In genomic region chr8:106607783-106608182, GRCm38 (mm10) we compare ENCODE assay signal across 2 mouse cellular contexts. TPM values are rescaled to one million over a fixed set of nuclear protein-coding genes. Genes with fewer than 3 reads are reported as not detected.
"Had no signal": no experiment of that assay in that cellular context is flagged by ENCODE, and none has a peak within 500 bp of the region (broad histone marks: within the 10 kb centered on the region; RNA-seq: fewer than 3 reads in every experiment).

No protein-coding gene starts in this region.

RNA-seq across cellular contexts. Expression of gene Cdh1, which starts 4.6 kb away (rescaled TPM):
- total RNA-seq: heart, adult 2 months had no signal
- polyA plus RNA-seq: erythroblast, embryonic 14.5 days had no signal
